In the genomic region with DNA sequence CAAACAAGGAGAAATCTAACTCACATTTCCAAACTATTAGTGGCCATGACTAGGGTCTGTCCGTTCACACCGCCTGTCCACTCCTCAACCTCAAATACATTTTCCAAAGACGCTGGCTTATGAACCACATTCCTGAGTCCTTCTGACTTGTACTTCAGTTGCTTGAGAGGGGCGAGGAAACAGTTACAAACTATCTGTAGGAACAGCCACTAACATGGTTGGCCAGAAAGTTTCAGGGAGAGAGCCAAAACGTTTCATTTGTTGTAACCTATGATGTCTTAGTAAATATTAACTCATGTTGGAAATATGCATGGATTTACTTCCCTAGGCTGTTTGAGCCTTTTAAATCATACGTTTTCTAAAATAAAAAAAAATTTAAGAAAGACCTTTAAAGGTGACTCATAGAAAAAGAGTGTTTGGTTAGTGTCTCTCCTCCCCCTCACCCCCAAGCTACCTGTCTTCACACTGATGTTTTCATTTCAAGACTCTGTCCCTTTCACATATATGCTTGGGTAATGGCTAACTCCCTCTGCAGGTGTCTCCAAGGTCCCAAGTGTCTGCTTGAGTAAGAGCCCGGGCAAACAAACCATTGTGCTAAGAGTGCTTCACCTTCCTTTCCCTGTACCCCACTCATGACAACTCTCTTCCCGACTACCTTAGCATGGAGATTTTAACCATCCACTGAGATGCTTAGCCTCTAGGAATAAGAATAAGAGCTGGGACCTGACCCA, we compare ENCODE assay signal across 26 mouse cellular contexts.
A peak's percentile ranks its signal among the peaks of the same experiment; 100 is the strongest.
DNase-seq lines count a peak whose midpoint lies in the region; ATAC-seq and TF ChIP-seq lines count a peak whose summit lies in the region.
"Had no signal": no experiment of that assay in that cellular context is flagged by ENCODE, and none has a peak within 500 bp of the region (broad histone marks: within the 10 kb centered on the region; RNA-seq: fewer than 3 reads in every experiment).

No protein-coding gene starts in this region.

- H3K9me3 ChIP-seq in limb, embryonic 14.5 days (ENCODE audit: control insufficient read depth, low read length) = no peaks in the 10 kb centered on the region
- H3K9me3 ChIP-seq in limb, embryonic 10.5 days (replicated peaks) = no peaks in the 10 kb centered on the region
- H3K9me3 ChIP-seq in lung, embryonic 16.5 days (ENCODE audit: control insufficient read depth, low read length) = no peaks in the 10 kb centered on the region
- no peaks in the 10 kb centered on the region for H3K9me3 ChIP-seq in midbrain, embryonic 13.5 days
- H3K9me3 ChIP-seq: embryonic facial prominence, embryonic 12.5 days; forebrain, embryonic 12.5 days; hindbrain, embryonic 10.5 days; hindbrain, embryonic 15.5 days; kidney, embryonic 15.5 days; limb, embryonic 13.5 days; liver, embryonic 13.5 days had no signal

- no peak for ATAC-seq in limb, embryonic 14.5 days (ENCODE audit: low FRiP score, low read depth)
- peak; percentile 87 for ATAC-seq in lung, embryonic 16.5 days (ENCODE audit: low read depth)
- no peak for ATAC-seq in midbrain, embryonic 13.5 days
- ATAC-seq: forebrain, postnatal 0 days; inflammation-experienced regulatory T-cells, adult 6 months had no signal

- no peak for TF ChIP-seq CTCF in embryonic fibroblast, embryonic 13.5 days (IDR thresholded peaks at IDR 0.05; ENCODE audit: borderline replicate concordance, insufficient read depth, low read length)

- H3K4me2 ChIP-seq in limb, embryonic 14.5 days (replicated peaks; ENCODE audit: low read depth, low read length, severe bottlenecking) = no peak overlapping the region
- no peak overlapping the region for H3K4me2 ChIP-seq in lung, embryonic 16.5 days (ENCODE audit: low read depth, low read length)
- H3K4me2 ChIP-seq in midbrain, embryonic 13.5 days (replicated peaks) = no peak overlapping the region
- H3K4me2 ChIP-seq: embryonic facial prominence, embryonic 12.5 days; forebrain, embryonic 12.5 days; heart, embryonic 11.5 days; hindbrain, embryonic 15.5 days; kidney, embryonic 15.5 days; limb, embryonic 13.5 days; liver, embryonic 13.5 days had no signal

- H3K4me3 ChIP-seq in limb, embryonic 14.5 days (replicated peaks; ENCODE audit: low read length) = no peak overlapping the region
- H3K4me3 ChIP-seq in limb, embryonic 10.5 days = no peak overlapping the region
- H3K4me3 ChIP-seq in embryonic fibroblast, embryonic 13.5 days (ENCODE audit: insufficient read depth, low read length) = no peak overlapping the region
- no peak overlapping the region for H3K4me3 ChIP-seq in lung, embryonic 16.5 days (ENCODE audit: low read length)
- no peak overlapping the region for H3K4me3 ChIP-seq in midbrain, embryonic 13.5 days (replicated peaks)
- H3K4me3 ChIP-seq: embryonic facial prominence, embryonic 12.5 days; erythroblast, embryonic 14.5 days; forebrain, embryonic 12.5 days; hindbrain, embryonic 10.5 days; hindbrain, embryonic 15.5 days; kidney, embryonic 15.5 days; limb, embryonic 13.5 days; liver, embryonic 13.5 days had no signal

- peak; percentile 51 for DNase-seq in limb, embryonic 14.5 days (ENCODE audit: low spot score)
- no peak for DNase-seq in limb, embryonic 10.5 days (ENCODE audit: low spot score)
- no peak for DNase-seq in embryo, embryonic 11 days
- DNase-seq: adrenal gland, adult 8-10 months; cerebellum, adult 2 months; cerebellum, postnatal 25 days; forebrain, postnatal 0 days; heart, postnatal 14 days; kidney, adult 11 months; kidney, postnatal 25 days; liver, embryonic 13.5 days; midbrain, embryonic 14.5 days had no signal

- H3K27ac ChIP-seq in limb, embryonic 14.5 days (replicated peaks; ENCODE audit: low read depth, low read length) = no peak overlapping the region
- H3K27ac ChIP-seq in limb, embryonic 10.5 days = no peak overlapping the region
- peak overlapping the region; percentile 67 for H3K27ac ChIP-seq in embryonic fibroblast, embryonic 13.5 days (ENCODE audit: insufficient read depth, low read length)
- H3K27ac ChIP-seq in lung, embryonic 16.5 days (ENCODE audit: low read length) = peak overlapping the region; percentile 82
- no peak overlapping the region for H3K27ac ChIP-seq in midbrain, embryonic 13.5 days
- H3K27ac ChIP-seq: embryonic facial prominence, embryonic 12.5 days; forebrain, embryonic 12.5 days; hindbrain, embryonic 10.5 days; hindbrain, embryonic 15.5 days; kidney, embryonic 15.5 days; limb, embryonic 13.5 days; liver, embryonic 13.5 days; macrophage had no signal

- no peaks in the 10 kb centered on the region for H3K27me3 ChIP-seq in limb, embryonic 14.5 days (ENCODE audit: control insufficient read depth, insufficient read depth, low read length)
- H3K27me3 ChIP-seq in limb, embryonic 10.5 days (ENCODE audit: low read depth, poor library complexity, severe bottlenecking) = no peaks in the 10 kb centered on the region
- no peaks in the 10 kb centered on the region for H3K27me3 ChIP-seq in lung, embryonic 16.5 days (ENCODE audit: control insufficient read depth, insufficient read depth, low read depth, low read length)
- no peaks in the 10 kb centered on the region for H3K27me3 ChIP-seq in midbrain, embryonic 13.5 days
- H3K27me3 ChIP-seq: CH12.LX; embryonic facial prominence, embryonic 12.5 days; forebrain, embryonic 12.5 days; hindbrain, embryonic 15.5 days; kidney, embryonic 15.5 days; limb, embryonic 13.5 days; liver, embryonic 13.5 days had no signal

- H3K9ac ChIP-seq in limb, embryonic 14.5 days (ENCODE audit: low read depth, low read length, severe bottlenecking) = no peak overlapping the region
- H3K9ac ChIP-seq in lung, embryonic 16.5 days (ENCODE audit: low read length) = no peak overlapping the region
- no peak overlapping the region for H3K9ac ChIP-seq in midbrain, embryonic 13.5 days (replicated peaks)
- H3K9ac ChIP-seq: embryonic facial prominence, embryonic 12.5 days; forebrain, embryonic 12.5 days; forebrain, postnatal 0 days; hindbrain, embryonic 15.5 days; kidney, embryonic 15.5 days; limb, embryonic 13.5 days; liver, embryonic 13.5 days had no signal

- 0 out of 2 replicates have a peak, but pooled peaks cover 4% of the 10 kb centered on the region for H3K4me1 ChIP-seq in limb, embryonic 14.5 days (ENCODE audit: control insufficient read depth, insufficient read depth, low read length)
- H3K4me1 ChIP-seq in limb, embryonic 10.5 days = no peaks in the 10 kb centered on the region
- H3K4me1 ChIP-seq in embryonic fibroblast, embryonic 13.5 days (ENCODE audit: control insufficient read depth, insufficient read depth, low read length) = peaks cover 10% of the 10 kb centered on the region
- peaks cover 12% of the 10 kb centered on the region for H3K4me1 ChIP-seq in lung, embryonic 16.5 days (replicated peaks; ENCODE audit: control insufficient read depth, insufficient read depth, low read length)
- H3K4me1 ChIP-seq in midbrain, embryonic 13.5 days (replicated peaks) = no peaks in the 10 kb centered on the region
- H3K4me1 ChIP-seq: embryonic facial prominence, embryonic 12.5 days; forebrain, embryonic 12.5 days; hindbrain, embryonic 10.5 days; hindbrain, embryonic 15.5 days; liver, embryonic 13.5 days had no signal

- no peak for TF ChIP-seq POLR2A in limb, embryonic 14.5 days (IDR thresholded peaks at IDR 0.05; ENCODE audit: borderline replicate concordance, extremely low read depth, insufficient read depth, insufficient read length)
- no peak for TF ChIP-seq POLR2A in embryonic fibroblast, embryonic 13.5 days (IDR thresholded peaks at IDR 0.05; ENCODE audit: low read depth, low read length)

- H3K36me3 ChIP-seq in limb, embryonic 14.5 days (ENCODE audit: control insufficient read depth, insufficient read depth, low read length) = no peaks in the 10 kb centered on the region
- H3K36me3 ChIP-seq in limb, embryonic 10.5 days = no peaks in the 10 kb centered on the region
- H3K36me3 ChIP-seq in lung, embryonic 16.5 days (ENCODE audit: control insufficient read depth, insufficient read depth, low read length) = no peaks in the 10 kb centered on the region
- no peaks in the 10 kb centered on the region for H3K36me3 ChIP-seq in midbrain, embryonic 13.5 days
- H3K36me3 ChIP-seq: embryonic facial prominence, embryonic 12.5 days; forebrain, embryonic 12.5 days; hindbrain, embryonic 10.5 days; hindbrain, embryonic 15.5 days; kidney, embryonic 15.5 days; limb, embryonic 13.5 days; liver, embryonic 13.5 days had no signal

- 65% methylated on average over 8 of the region's 8 CpGs for WGBS in limb, embryonic 14.5 days
- whole genome bisulfite sequencing in limb, embryonic 10.5 days = 85% methylated on average over 8 of the region's 8 CpGs
- WGBS in lung, embryonic 16.5 days = 41% methylated on average over 8 of the region's 8 CpGs
- 83% methylated on average over 8 of the region's 8 CpGs for WGBS in midbrain, embryonic 13.5 days

Comparison
In these comparisons a context has a peak if more than half of its experiments do, and no peak if none do; other contexts are left out.
1. H3K27ac ChIP-seq: peak in embryonic fibroblast, embryonic 13.5 days (single experiment) and lung, embryonic 16.5 days (single experiment); none in limb, embryonic 14.5 days (single experiment), limb, embryonic 10.5 days (single experiment) and midbrain, embryonic 13.5 days (single experiment).